ENCODE assay signal across 8 mouse cellular contexts in the genomic region with DNA sequence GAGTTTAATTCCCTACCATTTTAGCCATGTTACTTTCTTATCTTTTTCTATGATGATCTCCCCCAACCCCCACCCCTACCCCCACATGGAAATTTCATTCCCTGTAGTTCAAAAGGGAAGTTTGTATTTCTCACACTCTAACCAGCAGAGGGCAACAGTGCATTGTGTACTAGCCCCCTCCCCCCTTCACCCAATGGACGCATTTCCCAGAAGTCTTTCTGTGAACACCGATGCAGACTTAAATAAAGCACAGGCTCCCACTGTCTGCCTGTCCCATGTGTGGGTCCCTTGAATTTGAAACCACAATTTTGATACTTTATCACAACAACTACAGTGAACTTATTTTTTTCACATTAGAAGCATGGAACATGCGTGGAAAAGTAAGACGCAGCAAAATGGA.
A peak's percentile ranks its signal among the peaks of the same experiment; 100 is the strongest.
DNase-seq lines count a peak whose midpoint lies in the region; ATAC-seq and TF ChIP-seq lines count a peak whose summit lies in the region.

No protein-coding gene starts in this region.

- H3K27me3 ChIP-seq in midbrain, embryonic 11.5 days (ENCODE audit: control insufficient read depth, insufficient read depth, low read length) = no peaks in the 10 kb centered on the region
- no peaks in the 10 kb centered on the region for H3K27me3 ChIP-seq in midbrain, embryonic 15.5 days (replicated peaks)
- no peaks in the 10 kb centered on the region for H3K27me3 ChIP-seq in forebrain, embryonic 11.5 days (ENCODE audit: control insufficient read depth, insufficient read depth, low read length)
- H3K27me3 ChIP-seq in kidney, postnatal 0 days (ENCODE audit: insufficient read depth, low read length) = no peaks in the 10 kb centered on the region
- H3K27me3 ChIP-seq in lung, embryonic 16.5 days (ENCODE audit: control insufficient read depth, insufficient read depth, low read depth, low read length) = no peaks in the 10 kb centered on the region

- DNase-seq in midbrain, embryonic 11.5 days (ENCODE audit: low spot score, missing footprints) = peak; percentile 92
- peak; percentile 72 for DNase-seq in brain, adult 2 months (ENCODE audit: low read depth, low spot score)
- peak; percentile 57 for DNase-seq in forebrain, embryonic 11.5 days (ENCODE audit: low spot score)
- peak; percentile 85 for DNase-seq in kidney, postnatal 0 days (ENCODE audit: low spot score)
- DNase-seq in T-cell, adult 2 months (ENCODE audit: low spot score) = no peak
- DNase-seq in frontal cortex, postnatal 14 days (ENCODE audit: low spot score in 2 of 2) = no peak

- no peaks in the 10 kb centered on the region; the same call in 1 of the 2 replicates for H3K4me1 ChIP-seq in midbrain, embryonic 11.5 days (ENCODE audit: control insufficient read depth, insufficient read depth, low read length)
- no peaks in the 10 kb centered on the region for H3K4me1 ChIP-seq in midbrain, embryonic 15.5 days
- H3K4me1 ChIP-seq in forebrain, embryonic 11.5 days (replicated peaks; ENCODE audit: control insufficient read depth, insufficient read depth, low read length) = no peaks in the 10 kb centered on the region; the same call in 1 of the 2 replicates
- no peaks in the 10 kb centered on the region for H3K4me1 ChIP-seq in kidney, postnatal 0 days (replicated peaks; ENCODE audit: insufficient read depth, low read length)
- peaks cover 3% of the 10 kb centered on the region; the same call in 1 of the 2 replicates for H3K4me1 ChIP-seq in lung, embryonic 16.5 days (replicated peaks; ENCODE audit: control insufficient read depth, insufficient read depth, low read length)

- TF ChIP-seq CTCF in kidney, postnatal 0 days (IDR thresholded peaks at IDR 0.05; ENCODE audit: low read depth) = peak; percentile 74

- no peak overlapping the region for H3K4me3 ChIP-seq in midbrain, embryonic 11.5 days (ENCODE audit: low read depth, low read length)
- no peak overlapping the region for H3K4me3 ChIP-seq in midbrain, embryonic 15.5 days
- no peak overlapping the region for H3K4me3 ChIP-seq in forebrain, embryonic 11.5 days (ENCODE audit: low read depth, low read length)
- no peak overlapping the region for H3K4me3 ChIP-seq in kidney, postnatal 0 days (replicated peaks; ENCODE audit: low read depth, low read length)
- peak overlapping the region; percentile 22; the same call in 1 of the 2 replicates for H3K4me3 ChIP-seq in lung, embryonic 16.5 days (ENCODE audit: low read length)

- no peaks in the 10 kb centered on the region for H3K36me3 ChIP-seq in midbrain, embryonic 11.5 days (ENCODE audit: control insufficient read depth, insufficient read depth, low read length)
- H3K36me3 ChIP-seq in midbrain, embryonic 15.5 days (replicated peaks) = no peaks in the 10 kb centered on the region
- H3K36me3 ChIP-seq in forebrain, embryonic 11.5 days (ENCODE audit: control insufficient read depth, insufficient read depth, low read length) = no peaks in the 10 kb centered on the region
- no peaks in the 10 kb centered on the region for H3K36me3 ChIP-seq in kidney, postnatal 0 days (ENCODE audit: insufficient read depth, low read length)
- no peaks in the 10 kb centered on the region for H3K36me3 ChIP-seq in lung, embryonic 16.5 days (ENCODE audit: control insufficient read depth, insufficient read depth, low read length)

- no peak overlapping the region for H3K27ac ChIP-seq in midbrain, embryonic 11.5 days (ENCODE audit: low read depth, low read length)
- no peak overlapping the region for H3K27ac ChIP-seq in midbrain, embryonic 15.5 days
- H3K27ac ChIP-seq in forebrain, embryonic 11.5 days (ENCODE audit: low read depth, low read length) = no peak overlapping the region
- no peak overlapping the region for H3K27ac ChIP-seq in kidney, postnatal 0 days
- H3K27ac ChIP-seq in lung, embryonic 16.5 days (ENCODE audit: low read length) = no peak overlapping the region

- H3K4me2 ChIP-seq in midbrain, embryonic 11.5 days = no peak overlapping the region
- no peak overlapping the region for H3K4me2 ChIP-seq in midbrain, embryonic 15.5 days
- no peak overlapping the region for H3K4me2 ChIP-seq in forebrain, embryonic 11.5 days (ENCODE audit: low read depth, low read length, severe bottlenecking)
- H3K4me2 ChIP-seq in kidney, postnatal 0 days (ENCODE audit: low read length) = peak overlapping the region; percentile 37; the same call in 1 of the 2 replicates
- H3K4me2 ChIP-seq in lung, embryonic 16.5 days (ENCODE audit: low read depth, low read length) = peak overlapping the region; percentile 47

- no peak overlapping the region for H3K9ac ChIP-seq in midbrain, embryonic 11.5 days (ENCODE audit: low read length)
- H3K9ac ChIP-seq in midbrain, embryonic 15.5 days = no peak overlapping the region
- H3K9ac ChIP-seq in forebrain, embryonic 11.5 days (ENCODE audit: low read length) = no peak overlapping the region
- no peak overlapping the region for H3K9ac ChIP-seq in kidney, postnatal 0 days (ENCODE audit: low read depth, low read length)
- H3K9ac ChIP-seq in lung, embryonic 16.5 days (ENCODE audit: low read length) = no peak overlapping the region

- H3K9me3 ChIP-seq in midbrain, embryonic 11.5 days (ENCODE audit: control insufficient read depth, low read length) = no peaks in the 10 kb centered on the region
- no peaks in the 10 kb centered on the region for H3K9me3 ChIP-seq in midbrain, embryonic 15.5 days
- H3K9me3 ChIP-seq in forebrain, embryonic 11.5 days (ENCODE audit: control insufficient read depth, low read length) = no peaks in the 10 kb centered on the region
- no peaks in the 10 kb centered on the region for H3K9me3 ChIP-seq in kidney, postnatal 0 days (replicated peaks; ENCODE audit: low read length)
- no peaks in the 10 kb centered on the region for H3K9me3 ChIP-seq in lung, embryonic 16.5 days (ENCODE audit: control insufficient read depth, low read length)

- ATAC-seq in midbrain, embryonic 11.5 days (ENCODE audit: low FRiP score) = peak; percentile 76
- ATAC-seq in midbrain, embryonic 15.5 days (replicated peaks) = no peak
- peak; percentile 60 for ATAC-seq in forebrain, embryonic 11.5 days (replicated peaks; ENCODE audit: low FRiP score)
- no peak; the same call in 1 of the 2 replicates for ATAC-seq in kidney, postnatal 0 days (replicated peaks; ENCODE audit: low FRiP score, low read depth)
- ATAC-seq in lung, embryonic 16.5 days (ENCODE audit: low read depth) = peak; percentile 57; the same call in 1 of the 2 replicates

- 43% methylated on average over 4 of the region's 4 CpGs for WGBS in midbrain, embryonic 11.5 days
- 41% methylated on average over 4 of the region's 4 CpGs for WGBS in midbrain, embryonic 15.5 days
- WGBS in forebrain, embryonic 11.5 days = 43% methylated on average over 4 of the region's 4 CpGs
- 39% methylated on average over 4 of the region's 4 CpGs for WGBS in kidney, postnatal 0 days
- 34% methylated on average over 4 of the region's 4 CpGs for WGBS in lung, embryonic 16.5 days

Comparison
In these comparisons a context has a peak if more than half of its experiments do, and no peak if none do; other contexts are left out.
1. ATAC-seq: peak in midbrain, embryonic 11.5 days (single experiment), forebrain, embryonic 11.5 days (single experiment) and lung, embryonic 16.5 days (single experiment); none in midbrain, embryonic 15.5 days (single experiment) and kidney, postnatal 0 days (single experiment).
2. DNase-seq: peak in midbrain, embryonic 11.5 days (single experiment), brain, adult 2 months (single experiment), forebrain, embryonic 11.5 days (single experiment) and kidney, postnatal 0 days (single experiment); none in T-cell, adult 2 months (single experiment) and frontal cortex, postnatal 14 days (0 of 2).
3. H3K4me2 ChIP-seq: peak in kidney, postnatal 0 days (single experiment) and lung, embryonic 16.5 days (single experiment); none in midbrain, embryonic 11.5 days (single experiment), midbrain, embryonic 15.5 days (single experiment) and forebrain, embryonic 11.5 days (single experiment).